Mouse (Mus musculus) spleen, adult 2 months (tissue): ENCODE data around the gene C6. TPM values are rescaled to one million over a fixed set of nuclear protein-coding genes. Genes with fewer than 3 reads are reported as not detected.

Source experiments
- DNase-seq, 2 experiments: peaks; one replicate each; pipeline versions ENCODE4 v3.0.0 to v3.0.0-alpha.2; 2012 to 2021; ENCODE audit warnings: low spot score in 2 of 2, low read depth in 1 of 2
- H3K27ac ChIP-seq: fragments of 200-500 bp; 2 replicates; pipeline ENCODE4 v1.5.1; 2012; ENCODE audit warnings: low read length, inconsistent platforms; ENCODE audit not compliant: insufficient read depth
- H3K27me3 ChIP-seq: fragments of 200-500 bp; 2 replicates; pipeline ENCODE4 v1.6.1; 2012; ENCODE audit warnings: mild to moderate bottlenecking, moderate library complexity, low read length, inconsistent platforms; ENCODE audit not compliant: control insufficient read depth, insufficient read depth
- H3K36me3 ChIP-seq: fragments of 200-500 bp; 2 replicates; pipeline ENCODE4 v1.6.1; 2012; ENCODE audit warnings: mild to moderate bottlenecking, low read length, inconsistent platforms; ENCODE audit not compliant: control insufficient read depth, insufficient read depth
- H3K4me1 ChIP-seq: fragments of 200-500 bp; 2 replicates; pipeline ENCODE4 v1.6.1; 2011; ENCODE audit warnings: inconsistent platforms; ENCODE audit not compliant: control insufficient read depth, insufficient read depth, insufficient read length
- H3K4me3 ChIP-seq: fragments of 200-500 bp; 2 replicates; pipeline ENCODE4 v1.5.1; 2011; ENCODE audit warnings: mild to moderate bottlenecking, inconsistent platforms; ENCODE audit not compliant: insufficient read depth, insufficient read length; ENCODE audit errors: extremely low read depth
- CTCF ChIP-seq: fragments of 200-500 bp; IDR thresholded peaks from 2 replicates; pipeline ENCODE4 v1.5.1; 2011; ENCODE audit warnings: mild to moderate bottlenecking, inconsistent platforms; ENCODE audit not compliant: insufficient read depth, insufficient read length, insufficient replicate concordance; ENCODE audit errors: extremely low read depth
- POLR2A ChIP-seq: fragments of 200-500 bp; IDR thresholded peaks from 2 replicates; pipeline ENCODE4 v1.6.1; 2011; ENCODE audit warnings: low read depth, low read length, inconsistent platforms
- WGBS: fragments of 180-500 bp; shearing (Covaris S2); methylation state at CpG from one replicate; pipeline ENCODE4 v1.1.7; 2018; 5-methylcytosine and 5-hydroxymethylcytosine counted together
- polyA plus RNA-seq: library from polyadenylated mRNA; depleted of rRNA; stranded (reverse); fragments of >200 nt; gene quantifications from 2 replicates; pipeline ENCODE4 v1.2.3, GENCODE M21; 2012; rRNA removed

Gene C6
- polyA plus RNA-seq, 1 experiment: 6.5 TPM

- no peak for DNase-seq
- Histone ChIP-seq H3K4me3 (no peak overlapping the region), H3K4me1 (no peaks in the 10 kb centered on the region; the same call in 1 of the 2 replicates), H3K27ac (no peak overlapping the region), H3K36me3 (no peaks in the 10 kb centered on the region), H3K27me3 (no peaks in the 10 kb centered on the region)
- TF ChIP-seq POLR2A (no peak), CTCF (no peak)
- WGBS: 35% methylated on average over 8 of the region's 8 CpGs
Observed at GRCm38 (mm10) chr15:4821824-4822223, 94.8 kb downstream of the C6 start.

GRCm38 (mm10) chr15:4827736-4828135, 100.8 kb downstream of the C6 start:
- Histone ChIP-seq H3K36me3 (no peaks in the 10 kb centered on the region), H3K4me1 (no peaks in the 10 kb centered on the region), H3K4me3 (no peak overlapping the region), H3K27me3 (no peaks in the 10 kb centered on the region), H3K27ac (no peak overlapping the region)
- DNase-seq: no peak
- no peak for TF ChIP-seq POLR2A
- TF ChIP-seq CTCF: no peak

GRCm38 (mm10) chr15:4836354-4836753, 109.4 kb downstream of the C6 start:
- Histone ChIP-seq H3K4me1 (no peaks in the 10 kb centered on the region), H3K27me3 (no peaks in the 10 kb centered on the region), H3K27ac (no peak overlapping the region), H3K4me3 (no peak overlapping the region), H3K36me3 (no peaks in the 10 kb centered on the region)
- no peak for DNase-seq
- WGBS: 76% methylated on average over 3 of the region's 3 CpGs
- TF ChIP-seq POLR2A (no peak), CTCF (no peak)

- H3K36me3 ChIP-seq: no peaks in the 10 kb centered on the region
- no peak for TF ChIP-seq CTCF
- no peak for TF ChIP-seq POLR2A
- no peaks in the 10 kb centered on the region for H3K27me3 ChIP-seq
- DNase-seq: no peak
- no peaks in the 10 kb centered on the region for H3K4me1 ChIP-seq
- no peak overlapping the region for H3K4me3 ChIP-seq
- 90% methylated on average over 1 of the region's 1 CpGs for WGBS
- no peak overlapping the region for H3K27ac ChIP-seq
Observed at GRCm38 (mm10) chr15:4850015-4850414, 123.0 kb downstream of the C6 start.

Other genes starting within 250 kb of the C6 start
- gene Mroh2b, start 171.6 kb downstream of the C6 start, polyA plus RNA-seq: not detected in 2 replicates